Mouse (Mus musculus) intestine, postnatal 0 days (tissue): ENCODE data around the gene 1700020D05Rik. TPM values are rescaled to one million over a fixed set of nuclear protein-coding genes. Genes with fewer than 3 reads are reported as not detected.
A peak's percentile ranks its signal among the peaks of the same experiment; 100 is the strongest.

Experiments used
- ATAC-seq: fragments of 200-750 bp; cut with Nextera tagmentation; 2 replicates; pipeline ENCODE4 v1.8.0; 2017; ENCODE audit warnings: mild to moderate bottlenecking, moderate TSS enrichment, moderate library complexity
- H3K27ac ChIP-seq: fragments of 300-500 bp; sonication (generic); 2 replicates; pipeline ENCODE4 v1.5.1; 2014; ENCODE audit warnings: mild to moderate bottlenecking, low read depth, low read length, moderate library complexity
- H3K27me3 ChIP-seq: fragments of 300-500 bp; sonication (generic); replicated peaks from 2 replicates; pipeline ENCODE4 v1.6.1; 2014; ENCODE audit warnings: low read length, mixed read lengths; ENCODE audit not compliant: control insufficient read depth, insufficient read depth
- H3K36me3 ChIP-seq: fragments of 300-500 bp; sonication (generic); 2 replicates; pipeline ENCODE4 v1.6.1; 2014; ENCODE audit warnings: mild to moderate bottlenecking, moderate library complexity; ENCODE audit not compliant: control insufficient read depth, insufficient read depth
- H3K4me1 ChIP-seq: fragments of 300-500 bp; sonication (generic); replicated peaks from 2 replicates; pipeline ENCODE4 v1.6.1; 2014; ENCODE audit warnings: antibody characterized with exemption, low read length, mixed read lengths; ENCODE audit not compliant: control insufficient read depth, insufficient read depth
- H3K4me2 ChIP-seq: fragments of 300-500 bp; sonication (generic); replicated peaks from 2 replicates; pipeline ENCODE4 v1.6.1; 2014; ENCODE audit warnings: low read depth, mild to moderate bottlenecking, moderate library complexity
- H3K4me3 ChIP-seq: fragments of 300-500 bp; sonication (generic); 2 replicates; pipeline ENCODE4 v1.5.1; 2014; ENCODE audit warnings: low read depth, low read length
- H3K9ac ChIP-seq: fragments of 300-500 bp; sonication (generic); 2 replicates; pipeline ENCODE4 v1.6.1; 2014; ENCODE audit warnings: mild to moderate bottlenecking, low read depth, low read length
- H3K9me3 ChIP-seq: fragments of 300-500 bp; sonication (generic); 2 replicates; pipeline ENCODE4 v1.6.1; 2016; ENCODE audit warnings: mixed run types; ENCODE audit not compliant: control insufficient read depth
- CTCF ChIP-seq: sonication (generic); IDR thresholded peaks from 2 replicates; pipeline ENCODE4 v1.5.1; 2016; ENCODE audit warnings: low read depth, mild to moderate bottlenecking, control low read depth, antibody characterized with exemption, moderate library complexity
- WGBS: fragments of 180-500 bp; shearing (Covaris S2); extraction: QIAGEN DNeasy Blood & Tissue Kit; methylation state at CpG from one replicate; pipeline ENCODE4 v1.1.7; 2014; 5-methylcytosine and 5-hydroxymethylcytosine counted together
- polyA plus RNA-seq: library from polyadenylated mRNA; unstranded; fragments of >200 nt; fragmentation: Nextera tagmentation; extraction: Ambion mirVana; gene quantifications from 2 replicates; pipeline ENCODE4 v1.2.1, GENCODE M21; 2015

Gene 1700020D05Rik
- polyA plus RNA-seq, 1 experiment from 2014 or later: not detected

DNA sequence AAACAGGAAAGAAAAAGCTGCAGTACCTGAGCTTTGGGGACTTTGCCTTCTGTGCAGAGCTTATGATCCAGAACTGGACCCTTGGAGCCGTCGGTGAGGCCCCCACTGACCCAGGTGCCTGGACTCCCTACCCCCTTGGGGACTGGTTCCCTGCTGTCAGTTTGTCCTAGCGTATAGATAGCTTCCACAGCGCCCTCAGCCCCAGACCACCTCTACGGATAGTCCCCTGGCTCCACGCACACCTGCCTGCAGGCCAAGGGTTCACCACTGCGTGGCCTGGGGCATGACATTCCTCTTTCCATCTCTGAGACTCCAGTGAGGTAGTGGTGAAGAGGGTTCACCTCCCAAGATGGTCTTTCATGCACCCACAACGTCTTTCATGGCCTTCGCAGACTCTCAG lies 40.4 kb downstream of the 1700020D05Rik start:
- ATAC-seq: no peak
- Histone ChIP-seq H3K4me1 (peaks cover 4% of the 10 kb centered on the region; the same call in 1 of the 2 replicates), H3K27ac (no peak overlapping the region), H3K9ac (no peak overlapping the region), H3K27me3 (no peaks in the 10 kb centered on the region), H3K36me3 (peaks cover 53% of the 10 kb centered on the region), H3K9me3 (no peaks in the 10 kb centered on the region), H3K4me2 (no peak overlapping the region), H3K4me3 (no peak overlapping the region)
- TF ChIP-seq CTCF: no peak
- 90% methylated on average over 9 of the region's 9 CpGs for WGBS

DNA sequence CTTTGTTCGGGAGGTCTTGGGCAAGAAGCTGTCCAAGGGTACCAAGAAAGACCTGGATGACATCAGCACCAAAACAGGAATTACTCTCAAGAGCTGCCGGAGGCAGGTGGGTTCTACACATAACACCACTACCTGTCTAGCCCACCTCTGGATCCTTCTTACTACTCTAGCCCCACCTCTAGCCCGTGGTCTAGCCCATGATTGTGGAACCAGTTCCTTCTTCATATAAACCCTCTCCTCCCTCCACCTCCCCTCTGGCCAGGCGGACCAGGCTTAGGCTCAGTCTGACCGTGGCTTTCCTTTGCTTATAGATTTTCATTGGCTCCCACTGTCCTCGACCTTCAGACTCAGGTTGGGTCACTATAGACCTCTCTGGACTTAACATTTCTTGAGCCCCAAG lies 42.2 kb downstream of the 1700020D05Rik start:
- H3K27ac ChIP-seq: no peak overlapping the region
- WGBS: 82% methylated on average over 6 of the region's 6 CpGs
- H3K27me3 ChIP-seq: no peaks in the 10 kb centered on the region
- H3K4me3 ChIP-seq: peak overlapping the region; percentile 80
- peak overlapping the region; percentile 78 for H3K9ac ChIP-seq
- no peak for TF ChIP-seq CTCF
- H3K4me2 ChIP-seq: peak overlapping the region; percentile 88
- H3K9me3 ChIP-seq: no peaks in the 10 kb centered on the region
- no peak for ATAC-seq
- peaks cover 38% of the 10 kb centered on the region for H3K36me3 ChIP-seq
- peaks cover 4% of the 10 kb centered on the region; the same call in 1 of the 2 replicates for H3K4me1 ChIP-seq

DNA sequence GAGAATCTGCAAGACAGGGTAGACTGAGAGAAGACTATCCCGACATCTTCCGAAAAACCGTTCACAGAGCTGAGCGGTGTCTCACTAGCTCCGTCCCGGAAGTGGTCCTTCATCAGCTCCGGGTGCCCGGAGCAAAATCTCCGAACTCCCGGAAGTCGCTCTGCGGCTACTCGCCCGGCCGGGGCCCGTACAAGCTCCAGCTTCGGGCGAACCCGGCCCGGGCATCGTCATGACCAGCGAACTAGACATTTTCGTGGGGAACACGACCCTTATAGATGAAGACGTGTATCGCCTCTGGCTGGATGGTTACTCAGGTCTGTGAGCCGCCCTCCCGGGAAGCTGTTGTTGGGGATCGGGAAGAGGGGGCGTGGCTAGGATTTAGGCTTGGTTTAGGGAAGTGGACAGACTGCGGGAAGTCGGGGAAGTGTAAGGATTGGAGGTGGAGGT lies 43.1 kb downstream of the 1700020D05Rik start, which contains the start of gene Fibp:
TSS of gene Fibp (plus strand) at position 151 of the 447 bp plus-strand sequence.
- peak within 1 kb of the TSS; percentile 80 for H3K4me3 ChIP-seq
- H3K4me1 ChIP-seq: peaks cover 4% of the 10 kb centered on the region; the same call in 1 of the 2 replicates
- ATAC-seq: peak; percentile 69
- peak within 1 kb of the TSS; percentile 46; the same call in 1 of the 2 replicates for H3K27ac ChIP-seq
- no peak for TF ChIP-seq CTCF
- H3K36me3 ChIP-seq: peaks cover 29% of the 10 kb centered on the region
- H3K9me3 ChIP-seq: no peaks in the 10 kb centered on the region
- WGBS: 0% methylated on average over 32 of the region's 32 CpGs
- H3K4me2 ChIP-seq: peak within 1 kb of the TSS; percentile 88
- H3K9ac ChIP-seq: peak within 1 kb of the TSS; percentile 78
- no peaks in the 10 kb centered on the region for H3K27me3 ChIP-seq

DNA sequence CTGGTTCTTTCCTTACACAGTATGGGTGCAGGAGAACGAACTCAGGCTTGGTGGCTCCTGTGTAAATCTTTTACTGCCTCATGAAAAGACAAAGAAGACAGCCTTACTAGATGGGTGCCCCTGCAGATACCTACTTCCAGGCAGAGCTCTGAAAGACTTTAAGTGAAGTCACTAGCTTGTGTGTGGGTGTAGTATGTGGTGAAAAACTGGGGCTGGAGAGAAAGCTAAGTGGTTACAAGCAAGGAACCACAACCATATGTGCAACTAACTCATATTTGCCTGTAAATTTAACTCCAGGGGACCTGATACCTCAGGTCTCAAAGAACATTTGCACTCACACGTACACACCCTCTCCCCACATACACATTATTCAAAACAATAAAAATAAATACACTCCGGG lies 43.7 kb downstream of the 1700020D05Rik start:
- peak overlapping the region; percentile 78; the same call in 1 of the 2 replicates for H3K9ac ChIP-seq
- H3K4me2 ChIP-seq: peak overlapping the region; percentile 88
- no peaks in the 10 kb centered on the region for H3K9me3 ChIP-seq
- H3K4me3 ChIP-seq: peak overlapping the region; percentile 80
- no peak for TF ChIP-seq CTCF
- WGBS: 21% methylated on average over 3 of the region's 3 CpGs
- ATAC-seq: no peak
- no peaks in the 10 kb centered on the region for H3K27me3 ChIP-seq
- H3K27ac ChIP-seq: no peak overlapping the region
- peaks cover 4% of the 10 kb centered on the region; the same call in 1 of the 2 replicates for H3K4me1 ChIP-seq
- H3K36me3 ChIP-seq: peaks cover 23% of the 10 kb centered on the region

DNA sequence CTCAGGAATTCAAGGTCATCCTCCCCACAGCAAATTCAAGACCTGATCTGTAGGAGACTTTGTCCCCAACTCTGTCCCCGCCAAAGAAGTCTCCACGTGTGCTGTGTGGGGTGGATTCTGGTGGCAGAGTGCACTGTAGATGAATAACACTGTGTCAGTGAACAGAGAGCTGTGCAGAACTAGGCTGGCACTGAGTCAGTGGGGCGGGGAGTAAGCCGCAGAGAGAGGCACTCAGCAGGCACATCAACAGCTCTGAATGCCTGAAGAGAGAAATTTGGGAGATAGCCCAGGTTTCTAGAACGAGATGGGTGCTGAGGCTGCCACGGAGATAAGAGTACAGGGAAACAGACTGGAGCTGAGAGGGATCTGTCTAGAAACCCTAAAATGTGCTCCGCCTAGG lies 44.6 kb downstream of the 1700020D05Rik start:
- Histone ChIP-seq H3K9me3 (no peaks in the 10 kb centered on the region), H3K4me3 (no peak overlapping the region), H3K4me2 (no peak overlapping the region)

DNA sequence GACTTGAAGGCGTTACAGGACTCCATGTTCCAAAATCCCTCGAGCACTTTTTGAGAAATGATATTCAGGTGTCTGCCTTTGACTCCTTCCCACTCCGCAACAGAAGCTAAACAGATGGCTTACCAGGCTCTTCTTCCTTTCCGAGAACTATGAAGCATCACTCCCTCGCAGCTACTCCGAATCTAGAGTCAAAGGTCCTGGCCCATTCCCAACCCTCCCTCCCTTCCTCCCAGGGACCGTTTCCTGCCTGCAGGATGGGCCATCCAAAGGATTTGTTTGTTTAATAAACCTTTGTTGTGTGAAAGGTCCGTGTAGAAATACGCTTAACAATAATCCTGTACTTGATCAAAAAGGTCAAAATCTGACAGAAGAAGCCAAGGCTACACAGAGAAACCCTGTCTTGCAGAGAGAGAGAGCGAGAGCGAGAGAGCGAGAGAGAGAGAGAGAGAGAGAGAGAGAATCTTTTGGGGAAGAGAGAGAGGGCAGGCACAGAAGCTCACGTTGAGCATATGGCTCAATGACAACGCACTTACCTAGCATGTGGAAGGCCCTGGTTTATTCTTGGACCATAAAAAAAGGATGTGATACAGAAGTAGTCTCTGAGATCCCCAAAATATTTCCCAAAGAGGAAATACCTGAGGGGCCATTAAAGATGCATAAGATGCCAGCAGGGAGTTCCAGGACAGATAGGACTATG lies 45.7 kb downstream of the 1700020D05Rik start, which contains the start of gene Ccdc85b:
TSS of gene Ccdc85b (minus strand) at position 149 of the 697 bp plus-strand sequence.
- ATAC-seq: no peak
- H3K4me2 ChIP-seq: peak within 1 kb of the TSS; percentile 98
- WGBS: 11% methylated on average over 14 of the region's 14 CpGs
- TF ChIP-seq CTCF: no peak
- peak within 1 kb of the TSS; percentile 84 for H3K27ac ChIP-seq
- peak within 1 kb of the TSS; percentile 76 for H3K9ac ChIP-seq
- H3K36me3 ChIP-seq: peaks cover 12% of the 10 kb centered on the region
- H3K4me1 ChIP-seq: peaks cover 4% of the 10 kb centered on the region; the same call in 1 of the 2 replicates
- peak within 1 kb of the TSS; percentile 74 for H3K4me3 ChIP-seq
- no peaks in the 10 kb centered on the region for H3K27me3 ChIP-seq
- H3K9me3 ChIP-seq: no peaks in the 10 kb centered on the region

More for the DNA sequence above, 44.6 kb downstream of the 1700020D05Rik start:
- no peak for TF ChIP-seq CTCF
- WGBS: 59% methylated on average over 7 of the region's 7 CpGs
- Histone ChIP-seq H3K36me3 (peaks cover 21% of the 10 kb centered on the region), H3K9ac (no peak overlapping the region), H3K27me3 (no peaks in the 10 kb centered on the region), H3K27ac (no peak overlapping the region), H3K4me1 (peaks cover 4% of the 10 kb centered on the region; the same call in 1 of the 2 replicates)
- no peak for ATAC-seq
